Mouse (Mus musculus): ENCODE measurements around the gene Mrps12. TPM values are rescaled to one million over a fixed set of nuclear protein-coding genes. Genes with fewer than 3 reads are reported as not detected.
A peak's percentile ranks its signal among the peaks of the same experiment; 100 is the strongest.

The Mrps12 gene
- 116 TPM in 2 replicates for polyA plus RNA-seq (2016; fragmentation: Nextera tagmentation; extraction: Ambion mirVana)

DNA sequence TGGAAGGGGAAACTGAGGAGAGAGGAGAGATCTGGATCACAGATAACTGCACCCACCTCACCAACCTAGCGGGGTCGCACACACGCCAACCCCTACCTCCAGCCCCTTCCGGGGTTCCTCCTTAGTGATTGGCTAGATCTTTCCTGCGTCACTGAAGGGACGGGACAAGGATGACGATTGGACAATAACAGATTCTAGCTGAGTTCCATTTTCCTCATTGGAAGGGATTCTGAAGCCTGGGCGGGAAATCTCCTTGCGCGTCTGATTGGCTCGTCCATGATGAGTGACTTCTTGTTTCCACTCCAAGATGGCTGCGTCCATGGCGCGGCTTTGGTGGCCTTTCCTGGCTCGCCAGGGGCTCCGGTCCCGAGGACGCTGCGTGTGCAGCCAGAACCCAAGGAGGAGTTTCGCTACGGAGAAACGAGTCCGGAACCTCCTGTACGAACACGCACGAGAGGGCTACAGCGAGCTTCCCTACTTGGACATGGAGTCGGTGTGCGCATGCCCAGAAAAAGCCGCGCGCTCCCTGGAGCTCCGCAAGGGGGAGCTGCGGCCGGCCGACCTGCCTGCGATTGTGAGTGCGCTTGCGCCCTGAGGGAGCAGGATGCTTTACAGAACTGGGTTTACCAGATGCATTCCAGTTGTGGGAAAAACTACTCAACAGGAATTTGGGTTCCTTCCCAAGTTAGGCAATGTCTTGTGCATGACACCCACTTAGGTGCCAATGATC is at the start of gene Mrps12, which contains the start of gene Sars2:
Mrps12 (minus strand) TSS at position 112 of the 730 bp plus-strand sequence.
Sars2 (plus strand) TSS at position 284 of the 730 bp plus-strand sequence.
- H3K36me3 ChIP-seq, result peaks cover 57% of the 10 kb centered on the region
- H3K4me3 ChIP-seq, result peak within 1 kb of the TSS; percentile 64
- peak; percentile 97 for ATAC-seq (ENCODE audit: insufficient number of reproducible peaks, low FRiP score)
- no peaks in the 10 kb centered on the region for H3K9me3 ChIP-seq (replicated peaks)
- under 1% methylated on average over 39 of the region's 39 CpGs for WGBS
- peak within 1 kb of the TSS; percentile 67; the same call in 1 of the 2 replicates for H3K27ac ChIP-seq (ENCODE audit: poor library complexity, severe bottlenecking)
- peak within 1 kb of the TSS; percentile 80 for H3K9ac ChIP-seq
- H3K4me2 ChIP-seq, result peak within 1 kb of the TSS; percentile 85
- H3K4me1 ChIP-seq (replicated peaks), result peaks cover 14% of the 10 kb centered on the region
- no peaks in the 10 kb centered on the region for H3K27me3 ChIP-seq (replicated peaks)

DNA sequence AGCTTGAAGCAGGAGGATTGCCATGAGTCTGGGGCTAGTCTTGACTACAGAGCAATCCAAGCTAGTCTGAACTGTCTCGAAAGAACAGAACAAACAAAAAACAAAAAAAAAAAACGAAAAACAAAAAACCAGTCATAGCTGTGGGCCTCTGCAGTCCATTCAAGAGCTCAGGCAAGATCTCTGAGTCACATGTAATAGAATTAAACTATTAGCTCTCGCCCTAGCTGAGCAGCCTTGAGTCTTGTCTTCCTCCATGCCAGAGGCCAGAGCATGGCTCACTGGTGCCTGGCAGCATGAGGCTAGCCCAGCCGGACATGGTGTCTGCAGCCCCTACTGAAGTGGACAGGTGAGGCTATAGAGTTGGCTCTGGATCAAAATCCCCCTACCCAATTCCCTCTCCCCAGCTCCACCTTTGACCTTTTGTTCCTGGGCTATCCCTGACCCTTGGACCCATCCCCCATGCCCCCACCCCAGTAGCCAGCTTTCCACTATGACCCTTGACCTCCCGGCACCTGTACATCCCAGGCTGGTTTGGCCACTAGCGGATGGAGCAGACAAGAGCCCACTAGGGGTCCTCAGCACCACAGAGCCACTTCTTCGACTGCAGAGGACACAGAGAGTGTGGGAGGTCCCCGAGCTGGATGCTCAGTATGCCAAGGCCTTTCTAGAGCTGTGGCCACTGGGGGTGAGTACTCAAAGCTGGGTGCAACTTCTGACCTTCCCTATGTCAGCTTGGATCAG is 48.6 kb upstream of the Mrps12 start:
- Histone ChIP-seq H3K27ac (ENCODE audit: poor library complexity, severe bottlenecking) (no peak overlapping the region), H3K4me2 (no peak overlapping the region), H3K36me3 (peaks cover 17% of the 10 kb centered on the region; the same call in 1 of the 2 replicates), H3K4me3 (no peak overlapping the region), H3K27me3 (replicated peaks) (no peaks in the 10 kb centered on the region), H3K9me3 (replicated peaks) (no peaks in the 10 kb centered on the region), H3K9ac (no peak overlapping the region), H3K4me1 (replicated peaks) (0 out of 2 replicates have a peak, but pooled peaks cover 7% of the 10 kb centered on the region)
- ATAC-seq (ENCODE audit: insufficient number of reproducible peaks, low FRiP score), result 0 out of 2 replicates have a peak, but pooled peaks have one; percentile 36
- WGBS, result 52% methylated on average over 8 of the region's 8 CpGs

GRCm38 (mm10) chr7:28789235-28789634 is 47.6 kb upstream of the Mrps12 start:
- Histone ChIP-seq H3K4me2 (no peak overlapping the region), H3K9me3 (replicated peaks) (no peaks in the 10 kb centered on the region), H3K27me3 (replicated peaks) (no peaks in the 10 kb centered on the region), H3K9ac (no peak overlapping the region), H3K27ac (ENCODE audit: poor library complexity, severe bottlenecking) (no peak overlapping the region), H3K4me1 (replicated peaks) (0 out of 2 replicates have a peak, but pooled peaks cover 7% of the 10 kb centered on the region), H3K36me3 (peaks cover 27% of the 10 kb centered on the region), H3K4me3 (no peak overlapping the region)
- no peak for ATAC-seq (ENCODE audit: insufficient number of reproducible peaks, low FRiP score)
- 73% methylated on average over 3 of the region's 3 CpGs for WGBS

DNA sequence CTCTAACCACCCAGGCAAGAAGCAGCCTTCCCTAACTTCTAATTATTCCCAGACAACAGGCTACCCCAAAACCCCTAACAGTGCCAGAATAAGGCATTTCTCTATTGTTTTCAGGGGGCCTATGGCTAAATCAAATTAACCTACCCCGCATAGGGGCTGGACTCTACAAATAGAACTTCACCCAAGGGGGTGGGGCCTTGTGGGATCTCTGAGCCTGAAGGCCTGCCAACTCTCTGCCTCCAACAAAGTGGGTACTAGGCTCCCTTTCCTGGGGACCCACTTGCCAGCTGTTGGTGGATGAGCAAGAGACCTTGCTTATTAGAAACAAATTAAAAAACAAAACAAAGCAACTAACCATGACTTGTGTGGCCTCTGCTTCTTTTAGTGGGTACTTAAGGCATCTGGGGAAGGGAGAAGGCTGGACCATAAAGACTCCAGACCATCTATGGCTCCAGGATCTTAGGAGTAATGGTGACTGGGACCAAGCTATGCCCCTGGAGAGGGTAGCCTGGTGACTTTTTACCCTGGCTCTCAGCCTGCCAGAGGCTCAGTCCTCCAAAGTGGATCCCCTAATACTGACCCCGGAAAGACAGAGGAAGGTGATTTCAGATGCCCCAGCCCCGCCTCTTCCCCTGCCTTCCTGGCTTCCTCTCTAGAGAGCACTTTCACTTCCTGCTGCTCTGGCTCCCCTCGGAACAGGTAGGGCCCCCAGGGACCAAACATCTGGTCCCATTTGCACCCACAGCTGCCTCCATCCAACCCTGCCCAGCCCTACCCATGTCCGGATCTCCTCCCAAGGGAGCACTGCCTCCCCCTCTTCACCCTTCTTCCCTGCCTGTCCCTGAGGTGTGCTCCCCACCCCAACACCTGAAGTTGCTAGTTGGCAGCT is 46.9 kb upstream of the Mrps12 start, which contains the start of gene Rinl:
Rinl (plus strand) TSS at position 663 of the 889 bp plus-strand sequence.
- Histone ChIP-seq H3K4me3 (no peak within 1 kb of the TSS), H3K27me3 (replicated peaks) (no peaks in the 10 kb centered on the region), H3K4me2 (no peak within 1 kb of the TSS), H3K9ac (no peak within 1 kb of the TSS), H3K36me3 (peaks cover 34% of the 10 kb centered on the region), H3K4me1 (replicated peaks) (0 out of 2 replicates have a peak, but pooled peaks cover 7% of the 10 kb centered on the region), H3K9me3 (replicated peaks) (no peaks in the 10 kb centered on the region), H3K27ac (ENCODE audit: poor library complexity, severe bottlenecking) (no peak within 1 kb of the TSS)
- WGBS, result 40% methylated on average over 5 of the region's 5 CpGs
- ATAC-seq (ENCODE audit: insufficient number of reproducible peaks, low FRiP score), result no peak

DNA sequence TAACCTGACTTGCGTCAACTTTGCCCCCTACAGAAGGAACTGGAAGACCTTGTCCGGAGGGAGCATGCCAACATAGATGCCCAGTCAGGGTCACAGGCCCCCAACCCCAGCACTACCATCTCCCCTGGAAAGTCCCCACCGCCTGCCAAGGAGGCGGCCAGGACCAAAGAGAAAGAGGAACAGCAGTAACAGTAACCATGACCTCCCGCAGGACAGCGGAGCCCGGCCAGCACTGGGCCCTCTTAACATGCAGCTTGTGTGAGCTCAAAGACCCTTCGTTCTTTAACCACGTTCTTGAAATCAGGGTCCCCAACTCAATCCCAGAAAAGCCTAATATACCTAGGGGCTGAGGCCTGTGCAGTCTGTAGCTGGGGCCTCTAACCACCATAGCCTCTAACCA is 46.3 kb upstream of the Mrps12 start:
- Histone ChIP-seq H3K27me3 (replicated peaks) (no peaks in the 10 kb centered on the region), H3K36me3 (peaks cover 39% of the 10 kb centered on the region), H3K4me1 (replicated peaks) (peaks cover 8% of the 10 kb centered on the region), H3K27ac (ENCODE audit: poor library complexity, severe bottlenecking) (no peak overlapping the region), H3K4me3 (no peak overlapping the region), H3K4me2 (no peak overlapping the region), H3K9ac (no peak overlapping the region), H3K9me3 (replicated peaks) (no peaks in the 10 kb centered on the region)
- 92% methylated on average over 9 of the region's 9 CpGs for WGBS
- ATAC-seq (ENCODE audit: insufficient number of reproducible peaks, low FRiP score), result no peak

GRCm38 (mm10) chr7:28785161-28785560 is 43.5 kb upstream of the Mrps12 start:
- peaks cover 31% of the 10 kb centered on the region for H3K4me1 ChIP-seq (replicated peaks)
- no peak overlapping the region for H3K4me2 ChIP-seq
- H3K27me3 ChIP-seq (replicated peaks), result no peaks in the 10 kb centered on the region
- no peak overlapping the region for H3K4me3 ChIP-seq
- peaks cover 41% of the 10 kb centered on the region for H3K36me3 ChIP-seq
- no peaks in the 10 kb centered on the region for H3K9me3 ChIP-seq (replicated peaks)
- H3K9ac ChIP-seq, result no peak overlapping the region
- no peak overlapping the region for H3K27ac ChIP-seq (ENCODE audit: poor library complexity, severe bottlenecking)
- no peak for ATAC-seq (ENCODE audit: insufficient number of reproducible peaks, low FRiP score)
- WGBS, result 75% methylated on average over 5 of the region's 5 CpGs

DNA sequence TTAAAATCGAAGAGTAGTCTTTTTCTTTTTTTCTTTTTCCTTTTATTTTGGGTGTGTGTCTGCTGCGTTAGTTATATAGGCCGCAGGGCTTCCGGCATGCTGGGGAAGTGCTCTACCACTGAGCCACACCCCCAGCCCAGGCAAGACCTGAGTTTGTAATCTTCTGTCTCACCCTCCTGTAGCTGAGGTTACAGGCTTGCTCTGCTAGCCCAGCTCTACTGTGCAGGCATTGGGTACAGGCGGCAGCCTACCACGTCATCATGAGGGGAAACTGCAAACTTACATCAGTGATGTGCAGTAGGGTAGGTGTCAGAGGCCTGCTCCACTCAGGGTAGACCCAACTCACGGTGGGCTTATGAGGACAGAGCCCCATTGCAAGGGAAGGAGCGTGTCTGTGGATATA is 39.6 kb upstream of the Mrps12 start:
- Histone ChIP-seq H3K4me3 (no peak overlapping the region), H3K27me3 (replicated peaks) (no peaks in the 10 kb centered on the region), H3K4me1 (replicated peaks) (peaks cover 26% of the 10 kb centered on the region), H3K9ac (0 out of 2 replicates have a peak overlapping the region, but pooled peaks have one; percentile 13), H3K9me3 (replicated peaks) (no peaks in the 10 kb centered on the region), H3K27ac (ENCODE audit: poor library complexity, severe bottlenecking) (no peak overlapping the region), H3K4me2 (no peak overlapping the region), H3K36me3 (peaks cover 36% of the 10 kb centered on the region)
- no peak for ATAC-seq (ENCODE audit: insufficient number of reproducible peaks, low FRiP score)
- WGBS, result 89% methylated on average over 8 of the region's 8 CpGs

DNA sequence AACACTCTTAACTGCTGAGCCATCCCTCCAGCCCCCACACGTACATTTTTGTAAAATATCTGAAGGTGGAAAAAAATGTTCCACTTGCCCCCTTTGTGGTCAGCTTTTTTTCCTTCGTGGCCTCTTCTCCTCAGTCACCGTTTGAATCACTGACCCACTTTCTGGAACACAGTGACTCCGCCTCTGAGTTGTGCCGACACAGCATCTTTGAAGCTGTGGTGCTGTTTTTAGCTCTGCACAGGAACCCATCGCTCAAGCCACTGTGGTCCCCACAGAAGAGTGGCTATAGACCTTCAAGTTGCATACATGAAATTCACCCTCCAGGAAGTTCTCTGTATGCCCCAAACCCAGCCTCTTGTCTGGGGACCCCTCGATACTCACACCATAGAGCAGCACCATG is 39.2 kb upstream of the Mrps12 start:
- WGBS, result 65% methylated on average over 7 of the region's 7 CpGs
- Histone ChIP-seq H3K36me3 (peaks cover 35% of the 10 kb centered on the region), H3K27me3 (replicated peaks) (no peaks in the 10 kb centered on the region), H3K9ac (no peak overlapping the region), H3K9me3 (replicated peaks) (no peaks in the 10 kb centered on the region), H3K27ac (ENCODE audit: poor library complexity, severe bottlenecking) (no peak overlapping the region), H3K4me2 (no peak overlapping the region), H3K4me3 (no peak overlapping the region), H3K4me1 (replicated peaks) (peaks cover 26% of the 10 kb centered on the region)
- no peak for ATAC-seq (ENCODE audit: insufficient number of reproducible peaks, low FRiP score)

DNA sequence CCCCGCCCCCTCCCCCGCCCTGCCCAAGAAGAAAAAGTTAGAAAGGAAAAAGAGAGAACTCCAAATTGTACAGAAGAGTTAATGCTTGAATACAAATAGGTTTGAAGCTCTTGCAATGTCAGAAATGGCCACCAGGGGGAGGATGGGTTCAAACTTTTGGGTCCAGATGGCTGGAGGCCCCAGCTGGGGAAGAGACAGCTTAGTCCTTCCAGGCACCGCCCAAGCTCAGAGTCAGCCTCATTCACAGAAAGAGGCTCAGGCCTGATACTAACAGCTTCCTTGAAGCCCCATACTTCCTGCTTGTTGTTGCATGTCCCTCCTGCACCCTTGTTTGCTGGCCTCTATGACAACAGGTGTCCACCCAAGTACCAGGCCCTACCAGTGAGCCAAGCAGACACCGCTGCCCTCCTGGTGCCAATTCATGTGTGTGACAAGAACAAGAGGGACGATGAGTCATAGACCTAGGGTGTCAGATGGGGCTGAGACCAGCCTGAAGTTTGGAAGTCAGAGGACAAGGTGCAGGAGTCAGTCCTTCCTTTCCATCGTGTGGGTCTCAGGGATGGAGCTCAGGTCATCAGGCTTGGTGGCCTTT is 38.5 kb upstream of the Mrps12 start:
- Histone ChIP-seq H3K4me2 (no peak overlapping the region), H3K9me3 (replicated peaks) (no peaks in the 10 kb centered on the region), H3K4me1 (replicated peaks) (peaks cover 26% of the 10 kb centered on the region), H3K27me3 (replicated peaks) (no peaks in the 10 kb centered on the region), H3K36me3 (peaks cover 30% of the 10 kb centered on the region), H3K9ac (no peak overlapping the region), H3K4me3 (no peak overlapping the region), H3K27ac (ENCODE audit: poor library complexity, severe bottlenecking) (no peak overlapping the region)
- WGBS, result 47% methylated on average over 6 of the region's 6 CpGs
- 0 out of 2 replicates have a peak, but pooled peaks have one; percentile 42 for ATAC-seq (ENCODE audit: insufficient number of reproducible peaks, low FRiP score)

DNA sequence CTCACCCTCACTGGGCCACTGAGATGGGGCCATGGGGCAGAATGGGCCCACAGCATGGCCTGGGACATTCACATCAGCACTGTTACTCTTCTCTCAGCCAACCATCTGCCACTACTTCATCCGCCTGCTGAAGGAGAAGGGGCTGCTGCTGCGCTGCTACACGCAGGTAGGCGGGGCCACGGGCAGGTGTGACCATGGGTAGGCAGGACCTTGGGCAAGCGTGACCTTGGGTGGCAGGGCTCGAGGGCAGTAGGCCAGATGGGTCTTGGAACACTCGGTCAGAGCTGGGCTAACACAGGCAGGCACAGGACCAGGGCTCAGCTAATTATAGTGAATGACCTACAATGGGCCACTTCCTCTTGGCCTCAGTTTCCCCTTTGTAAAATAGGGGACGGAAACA is 37.2 kb upstream of the Mrps12 start:
- Histone ChIP-seq H3K27ac (ENCODE audit: poor library complexity, severe bottlenecking) (no peak overlapping the region), H3K36me3 (peaks cover 21% of the 10 kb centered on the region), H3K4me3 (no peak overlapping the region), H3K4me1 (replicated peaks) (peaks cover 26% of the 10 kb centered on the region), H3K9me3 (replicated peaks) (no peaks in the 10 kb centered on the region), H3K27me3 (replicated peaks) (no peaks in the 10 kb centered on the region), H3K4me2 (no peak overlapping the region), H3K9ac (no peak overlapping the region)
- ATAC-seq (ENCODE audit: insufficient number of reproducible peaks, low FRiP score), result no peak
- WGBS, result 85% methylated on average over 9 of the region's 9 CpGs
